Mouse (Mus musculus) hindbrain, postnatal 0 days (tissue): ENCODE data around the gene Slc16a3. TPM values are rescaled to one million over a fixed set of nuclear protein-coding genes. Genes with fewer than 3 reads are reported as not detected.
A peak's percentile ranks its signal among the peaks of the same experiment; 100 is the strongest.

Experiments
- ATAC-seq: fragments of 200-750 bp; cut with Nextera tagmentation; 2 replicates; pipeline ENCODE4 v1.8.0; 2017; ENCODE audit warnings: mild to moderate bottlenecking, moderate TSS enrichment, moderate library complexity
- DNase-seq: peaks from one replicate; pipeline ENCODE4 v3.0.0-alpha.2; 2015; ENCODE audit warnings: low spot score
- H3K27ac ChIP-seq: fragments of 300-500 bp; sonication (generic); 2 replicates; pipeline ENCODE4 v1.5.1; 2014; ENCODE audit warnings: mild to moderate bottlenecking
- H3K27me3 ChIP-seq: fragments of 300-500 bp; sonication (generic); 2 replicates; pipeline ENCODE4 v1.6.1; 2014; ENCODE audit warnings: low read length, mixed read lengths; ENCODE audit not compliant: insufficient read depth
- H3K36me3 ChIP-seq: fragments of 300-500 bp; sonication (generic); 2 replicates; pipeline ENCODE4 v1.6.1; 2014; ENCODE audit warnings: low read length, mixed read lengths; ENCODE audit not compliant: insufficient read depth
- H3K4me1 ChIP-seq: fragments of 300-500 bp; sonication (generic); 2 replicates; pipeline ENCODE4 v1.6.1; 2014; ENCODE audit warnings: antibody characterized with exemption, low read length, mixed read lengths; ENCODE audit not compliant: insufficient read depth
- H3K4me2 ChIP-seq: fragments of 300-500 bp; sonication (generic); 2 replicates; pipeline ENCODE4 v1.6.1; 2014; ENCODE audit warnings: low read depth, mild to moderate bottlenecking, low read length, moderate library complexity, mixed read lengths
- H3K4me3 ChIP-seq: fragments of 300-500 bp; sonication (generic); 2 replicates; pipeline ENCODE4 v1.5.1; 2014; ENCODE audit warnings: low read length
- H3K9ac ChIP-seq: fragments of 300-500 bp; sonication (generic); replicated peaks from 2 replicates; pipeline ENCODE4 v1.6.1; 2014; ENCODE audit warnings: mild to moderate bottlenecking, low read length, moderate library complexity, mixed read lengths
- H3K9me3 ChIP-seq: fragments of 300-500 bp; sonication (generic); 2 replicates; pipeline ENCODE4 v1.6.1; 2016; ENCODE audit warnings: low read length, mixed read lengths
- CTCF ChIP-seq: IDR thresholded peaks from 2 replicates; pipeline ENCODE4 v1.5.1; 2016; ENCODE audit warnings: antibody characterized with exemption, control low read depth, low read depth
- WGBS: fragments of 180-500 bp; shearing (Covaris S2); extraction: QIAGEN DNeasy Blood & Tissue Kit; methylation state at CpG from one replicate; pipeline ENCODE4 v1.1.7; 2014; 5-methylcytosine and 5-hydroxymethylcytosine counted together
- polyA plus RNA-seq: library from polyadenylated mRNA; unstranded; fragments of >200 nt; fragmentation: Nextera tagmentation; extraction: Ambion mirVana; gene quantifications from 2 replicates; pipeline ENCODE4 v1.2.1, GENCODE M21; 2015
- total RNA-seq: library from RNA; depleted of rRNA; stranded (reverse); fragments of >200 nt; gene quantifications from 2 replicates; pipeline ENCODE4 v1.2.3, GENCODE M21; 2014

Gene Slc16a3
- total and polyA plus RNA-seq, 2 experiments from 2014 or later: 6.4 to 24.9 TPM

GRCm38 (mm10) chr11:120959564-120959963, 11.3 kb downstream of the Slc16a3 start:
- peaks cover 46% of the 10 kb centered on the region for H3K36me3 ChIP-seq
- ATAC-seq (peak; percentile 16; the same call in 1 of the 2 replicates), DNase-seq (no peak)
- no peak overlapping the region for H3K9ac ChIP-seq
- H3K4me2 ChIP-seq: no peak overlapping the region
- no peaks in the 10 kb centered on the region for H3K4me1 ChIP-seq
- H3K27me3 ChIP-seq: no peaks in the 10 kb centered on the region
- WGBS: 84% methylated on average over 3 of the region's 3 CpGs
- TF ChIP-seq CTCF: no peak
- no peak overlapping the region for H3K4me3 ChIP-seq
- H3K27ac ChIP-seq: no peak overlapping the region
- H3K9me3 ChIP-seq: no peaks in the 10 kb centered on the region

- no peak overlapping the region for H3K27ac ChIP-seq
- ATAC-seq (no peak), DNase-seq (no peak)
- H3K4me3 ChIP-seq: no peak overlapping the region
- no peak for TF ChIP-seq CTCF
- H3K9ac ChIP-seq: no peak overlapping the region
- no peaks in the 10 kb centered on the region for H3K27me3 ChIP-seq
- no peaks in the 10 kb centered on the region for H3K9me3 ChIP-seq
- WGBS: 68% methylated on average over 1 of the region's 1 CpGs
- no peaks in the 10 kb centered on the region for H3K4me1 ChIP-seq
- no peak overlapping the region for H3K4me2 ChIP-seq
- peaks cover 53% of the 10 kb centered on the region for H3K36me3 ChIP-seq
Measured at GRCm38 (mm10) chr11:120960248-120960647, 12.0 kb downstream of the Slc16a3 start.

- no peak for TF ChIP-seq CTCF
- Histone ChIP-seq H3K9me3 (no peaks in the 10 kb centered on the region), H3K4me1 (no peaks in the 10 kb centered on the region), H3K4me3 (no peak overlapping the region), H3K27me3 (no peaks in the 10 kb centered on the region), H3K9ac (no peak overlapping the region), H3K4me2 (no peak overlapping the region), H3K27ac (no peak overlapping the region), H3K36me3 (peaks cover 56% of the 10 kb centered on the region)
- ATAC-seq (no peak), DNase-seq (no peak)
- WGBS: 87% methylated on average over 7 of the region's 7 CpGs
Measured at GRCm38 (mm10) chr11:120961594-120961993, 13.3 kb downstream of the Slc16a3 start.

- ATAC-seq: no peak
- Histone ChIP-seq H3K9ac (no peak overlapping the region), H3K9me3 (no peaks in the 10 kb centered on the region), H3K4me3 (no peak overlapping the region), H3K4me1 (no peaks in the 10 kb centered on the region), H3K27me3 (no peaks in the 10 kb centered on the region), H3K36me3 (peaks cover 61% of the 10 kb centered on the region), H3K27ac (no peak overlapping the region), H3K4me2 (no peak overlapping the region)
- WGBS: 93% methylated on average over 13 of the region's 13 CpGs
- DNase-seq: no peak
- no peak for TF ChIP-seq CTCF
Measured at GRCm38 (mm10) chr11:120962050-120962771, 13.9 kb downstream of the Slc16a3 start.

GRCm38 (mm10) chr11:120962909-120963308, 14.6 kb downstream of the Slc16a3 start:
- H3K4me1 ChIP-seq: no peaks in the 10 kb centered on the region
- no peak overlapping the region for H3K9ac ChIP-seq
- H3K4me3 ChIP-seq: no peak overlapping the region
- 88% methylated on average over 7 of the region's 7 CpGs for WGBS
- peaks cover 68% of the 10 kb centered on the region for H3K36me3 ChIP-seq
- H3K4me2 ChIP-seq: no peak overlapping the region
- no peaks in the 10 kb centered on the region for H3K27me3 ChIP-seq
- TF ChIP-seq CTCF: no peak
- DNase-seq: no peak
- no peak overlapping the region; the same call in 1 of the 2 replicates for H3K27ac ChIP-seq
- no peaks in the 10 kb centered on the region for H3K9me3 ChIP-seq
- ATAC-seq: no peak

GRCm38 (mm10) chr11:120964195-120965157, 16.2 kb downstream of the Slc16a3 start:
- DNase-seq: peak; percentile 41
- H3K36me3 ChIP-seq: peaks cover 84% of the 10 kb centered on the region
- no peak for TF ChIP-seq CTCF
- WGBS: 55% methylated on average over 10 of the region's 10 CpGs
- no peak overlapping the region for H3K9ac ChIP-seq
- H3K27me3 ChIP-seq: no peaks in the 10 kb centered on the region
- H3K4me2 ChIP-seq: no peak overlapping the region
- ATAC-seq: no peak
- H3K9me3 ChIP-seq: no peaks in the 10 kb centered on the region
- no peaks in the 10 kb centered on the region for H3K4me1 ChIP-seq
- H3K27ac ChIP-seq: 0 out of 2 replicates have a peak overlapping the region, but pooled peaks have one; percentile 17
- H3K4me3 ChIP-seq: no peak overlapping the region
